Mouse (Mus musculus): ENCODE results near the gene Cnnm4. TPM values are rescaled to one million over a fixed set of nuclear protein-coding genes. Genes with fewer than 3 reads are reported as not detected.

Gene Cnnm4
- polyA plus RNA-seq, 1 experiment: 8.5 TPM

DNA sequence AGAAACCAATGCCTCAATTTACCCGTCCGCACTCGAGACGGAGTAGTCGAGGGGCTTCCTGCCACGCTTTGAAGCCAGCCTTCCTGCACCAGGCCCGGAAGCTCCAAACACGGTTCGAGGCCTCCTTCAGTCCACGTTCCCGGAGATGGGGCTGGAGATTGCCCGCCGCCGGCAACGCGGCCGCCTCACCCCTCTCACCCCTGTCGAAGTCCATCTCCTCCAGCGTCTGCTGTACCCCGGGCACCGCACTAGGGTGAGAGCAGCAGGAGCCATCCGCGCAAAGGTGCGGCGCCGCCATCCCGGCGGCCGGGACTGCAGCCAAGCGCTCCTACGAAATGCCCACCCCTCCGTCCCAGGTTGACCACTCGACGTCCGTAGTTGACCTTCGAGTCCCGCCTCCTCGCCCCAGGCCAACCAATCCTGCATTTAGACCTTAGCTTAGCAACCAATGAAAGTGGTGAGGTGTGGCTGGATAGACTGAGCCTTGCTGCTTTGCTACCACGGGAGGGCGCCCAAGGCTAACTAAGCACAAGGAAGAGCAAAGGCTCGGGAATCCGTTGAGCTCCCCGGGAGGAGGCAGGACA is 75.6 kb downstream of the Cnnm4 start, which contains the start of gene Ankrd39:
Ankrd39 (minus strand) TSS at position 558 of the 584 bp plus-strand sequence.
- H3K4me3 ChIP-seq (ENCODE audit: insufficient read depth, low read length): peak within 1 kb of the TSS; percentile 80
- peaks cover 3% of the 10 kb centered on the region; the same call in 1 of the 2 replicates for H3K4me1 ChIP-seq (ENCODE audit: control insufficient read depth, insufficient read depth, low read length)
- H3K27ac ChIP-seq (ENCODE audit: insufficient read depth, low read depth, low read length): no peak within 1 kb of the TSS
- TF ChIP-seq CTCF (IDR thresholded peaks at IDR 0.05; ENCODE audit: low read depth, low read length) (peak; percentile 77), POLR2A (IDR thresholded peaks at IDR 0.05; ENCODE audit: borderline replicate concordance, low read depth, low read length) (no peak)

DNA sequence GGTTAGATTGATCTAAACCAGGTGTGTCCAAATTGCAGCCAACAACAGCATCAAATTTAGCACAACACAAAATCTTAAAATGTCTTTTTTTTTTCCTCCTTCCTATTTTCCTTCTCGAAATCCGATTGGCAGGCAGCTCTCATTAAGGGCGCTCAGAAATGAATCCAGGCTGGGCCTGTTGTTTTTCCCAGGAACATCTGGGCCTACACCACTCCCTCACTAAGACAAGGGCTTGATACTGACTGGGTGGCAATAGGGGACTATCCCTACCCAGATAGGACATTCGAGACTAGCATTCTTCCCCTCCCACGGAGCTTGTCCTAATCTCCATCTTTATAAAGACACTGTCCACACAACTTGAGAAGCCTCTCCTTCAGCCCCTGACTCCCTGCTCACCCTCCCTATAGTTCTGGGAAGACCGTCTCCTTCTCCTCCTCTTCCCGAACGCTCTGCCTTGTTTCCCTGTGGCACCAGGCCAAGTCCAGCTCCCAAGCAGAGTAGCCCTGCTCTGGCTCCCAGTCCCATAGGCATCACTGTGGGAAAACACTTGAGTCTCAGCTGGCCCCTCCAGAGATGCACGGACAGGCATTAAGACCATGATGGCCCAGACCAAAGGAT is 76.7 kb downstream of the Cnnm4 start:
- TF ChIP-seq POLR2A (IDR thresholded peaks at IDR 0.05; ENCODE audit: borderline replicate concordance, low read depth, low read length) (no peak), CTCF (IDR thresholded peaks at IDR 0.05; ENCODE audit: low read depth, low read length) (no peak)
- Histone ChIP-seq H3K4me3 (ENCODE audit: insufficient read depth, low read length) (no peak overlapping the region), H3K27ac (ENCODE audit: insufficient read depth, low read depth, low read length) (no peak overlapping the region), H3K4me1 (ENCODE audit: control insufficient read depth, insufficient read depth, low read length) (peaks cover 3% of the 10 kb centered on the region; the same call in 1 of the 2 replicates)

DNA sequence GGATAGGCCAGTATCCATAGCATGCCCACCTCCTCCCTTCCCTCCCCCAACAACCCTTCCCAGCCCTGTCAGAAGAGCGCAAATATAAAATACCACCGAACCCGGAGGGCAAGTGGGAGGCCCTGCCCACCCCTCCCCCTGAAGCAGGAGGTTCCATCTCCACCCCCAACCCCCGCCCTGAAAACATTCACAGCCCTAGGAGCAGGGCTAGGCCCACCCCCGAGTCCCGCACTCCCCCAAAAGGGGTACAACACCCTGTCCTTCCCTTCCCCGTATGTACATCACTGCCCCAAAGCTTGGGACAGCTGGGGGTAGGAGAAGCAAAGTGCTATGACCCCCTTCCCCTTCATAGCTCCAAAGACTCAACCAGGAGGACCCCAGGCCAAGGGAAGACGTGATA is 77.4 kb downstream of the Cnnm4 start:
- Histone ChIP-seq H3K27ac (ENCODE audit: insufficient read depth, low read depth, low read length) (no peak overlapping the region), H3K4me1 (ENCODE audit: control insufficient read depth, insufficient read depth, low read length) (peaks cover 3% of the 10 kb centered on the region; the same call in 1 of the 2 replicates), H3K4me3 (ENCODE audit: insufficient read depth, low read length) (no peak overlapping the region)
- TF ChIP-seq POLR2A (IDR thresholded peaks at IDR 0.05; ENCODE audit: borderline replicate concordance, low read depth, low read length) (no peak), CTCF (IDR thresholded peaks at IDR 0.05; ENCODE audit: low read depth, low read length) (no peak)

DNA sequence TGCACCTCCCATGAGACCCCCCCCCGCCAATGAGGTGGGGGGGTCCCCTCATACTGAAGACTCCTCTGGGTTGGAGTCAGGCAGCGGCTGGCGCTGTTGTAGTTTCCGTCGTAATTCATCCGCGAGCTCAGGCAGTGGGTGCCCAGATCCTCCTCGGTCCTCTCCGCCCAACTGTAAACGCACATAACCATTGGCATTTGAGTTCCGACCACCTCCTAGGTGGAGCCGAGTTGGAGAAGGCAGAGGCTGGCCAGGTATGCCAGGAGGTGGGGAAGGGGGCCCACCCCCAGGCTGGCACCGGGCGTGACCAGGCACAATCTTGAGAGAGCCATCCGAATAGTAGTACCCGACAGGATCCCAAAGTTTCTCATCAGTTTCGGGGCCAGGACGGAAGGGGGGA is 78.1 kb downstream of the Cnnm4 start:
- no peak overlapping the region for H3K27ac ChIP-seq (ENCODE audit: insufficient read depth, low read depth, low read length)
- no peak overlapping the region for H3K4me3 ChIP-seq (ENCODE audit: insufficient read depth, low read length)
- TF ChIP-seq POLR2A (IDR thresholded peaks at IDR 0.05; ENCODE audit: borderline replicate concordance, low read depth, low read length) (no peak), CTCF (IDR thresholded peaks at IDR 0.05; ENCODE audit: low read depth, low read length) (no peak)
- H3K4me1 ChIP-seq (ENCODE audit: control insufficient read depth, insufficient read depth, low read length): peaks cover 6% of the 10 kb centered on the region

DNA sequence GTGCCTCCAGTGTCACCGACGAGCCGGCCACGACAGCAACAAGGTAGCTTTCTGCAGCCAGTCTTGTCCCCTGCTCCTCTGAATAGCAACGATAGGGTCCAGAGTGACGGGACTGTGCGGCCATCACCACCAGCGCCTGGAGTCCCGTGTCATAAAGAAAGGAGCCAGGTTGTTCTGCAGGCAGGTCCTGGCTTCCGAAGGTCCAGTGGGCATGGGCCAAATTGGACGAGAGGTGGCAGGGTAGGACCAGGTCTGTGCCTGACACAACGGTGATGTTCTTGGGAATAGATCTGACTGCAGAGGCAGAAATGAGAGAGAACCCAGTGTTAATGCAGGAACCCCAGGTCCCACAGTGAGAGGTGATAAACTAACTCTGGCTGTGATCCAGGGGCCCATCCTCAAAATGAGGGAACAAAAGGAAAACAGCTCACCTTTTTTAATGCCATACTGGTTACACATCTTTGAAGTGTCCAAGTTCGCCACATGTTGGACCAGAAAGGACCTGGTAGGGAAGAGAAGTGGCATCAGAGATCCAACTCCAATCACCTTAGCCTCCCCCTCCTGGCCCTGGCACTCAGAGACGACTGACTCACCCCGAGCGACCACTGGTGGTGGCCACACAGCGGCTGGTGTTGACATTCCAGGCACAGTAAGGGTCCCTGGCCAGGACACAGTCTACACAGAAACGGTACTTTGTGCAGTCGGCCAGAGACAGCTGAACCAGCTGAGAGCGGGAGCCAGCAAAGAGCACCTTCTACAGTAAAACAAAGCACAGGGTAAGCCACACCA is 78.8 kb downstream of the Cnnm4 start:
- no peak overlapping the region for H3K27ac ChIP-seq (ENCODE audit: insufficient read depth, low read depth, low read length)
- TF ChIP-seq CTCF (IDR thresholded peaks at IDR 0.05; ENCODE audit: low read depth, low read length): no peak
- TF ChIP-seq POLR2A (IDR thresholded peaks at IDR 0.05; ENCODE audit: borderline replicate concordance, low read depth, low read length): no peak
- peaks cover 14% of the 10 kb centered on the region for H3K4me1 ChIP-seq (ENCODE audit: control insufficient read depth, insufficient read depth, low read length)
- H3K4me3 ChIP-seq (ENCODE audit: insufficient read depth, low read length): no peak overlapping the region

DNA sequence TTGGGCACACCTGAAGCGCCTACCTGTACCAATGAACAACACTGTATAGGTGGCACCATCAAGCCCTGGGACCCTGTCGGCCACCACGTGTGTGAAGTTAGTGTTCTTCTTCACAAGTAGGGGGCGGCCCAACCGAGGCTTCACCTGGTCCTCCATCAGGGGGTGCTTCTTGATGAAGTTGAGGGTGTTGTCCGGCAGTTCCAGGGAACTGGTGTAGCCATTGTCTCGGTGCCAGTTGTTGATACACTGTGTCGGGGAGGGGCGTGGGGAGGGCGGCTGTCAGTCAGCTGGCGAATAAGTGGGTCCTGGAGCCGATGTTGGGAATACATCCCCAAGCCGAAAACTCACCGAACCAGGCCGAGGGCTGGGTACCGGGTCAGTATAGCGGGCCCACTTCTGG is 80.5 kb downstream of the Cnnm4 start:
- Histone ChIP-seq H3K4me3 (ENCODE audit: insufficient read depth, low read length) (no peak overlapping the region), H3K27ac (ENCODE audit: insufficient read depth, low read depth, low read length) (no peak overlapping the region), H3K4me1 (ENCODE audit: control insufficient read depth, insufficient read depth, low read length) (peaks cover 21% of the 10 kb centered on the region)
- no peak for TF ChIP-seq CTCF (IDR thresholded peaks at IDR 0.05; ENCODE audit: low read depth, low read length)
- no peak for TF ChIP-seq POLR2A (IDR thresholded peaks at IDR 0.05; ENCODE audit: borderline replicate concordance, low read depth, low read length)

DNA sequence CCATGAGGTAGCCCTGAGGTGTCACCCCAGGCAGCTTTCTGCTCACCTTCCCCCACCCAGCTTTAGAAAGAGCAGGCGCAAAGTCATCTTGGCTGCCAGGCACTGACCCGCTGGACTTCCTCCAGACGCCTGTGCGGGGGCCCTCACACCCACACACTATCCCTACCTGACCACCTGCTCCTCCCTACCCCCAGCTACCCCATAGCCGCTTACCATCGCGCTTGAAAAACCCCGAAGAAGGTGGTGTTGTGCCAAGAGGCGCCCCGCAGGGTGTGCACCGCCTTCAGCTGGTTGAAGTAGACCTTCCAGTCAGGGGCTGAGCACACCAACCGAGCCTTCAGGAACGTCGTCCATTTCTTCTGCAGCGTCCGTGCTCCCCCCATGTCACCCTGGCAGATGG is 81.1 kb downstream of the Cnnm4 start:
- TF ChIP-seq POLR2A (IDR thresholded peaks at IDR 0.05; ENCODE audit: borderline replicate concordance, low read depth, low read length): no peak
- peaks cover 21% of the 10 kb centered on the region for H3K4me1 ChIP-seq (ENCODE audit: control insufficient read depth, insufficient read depth, low read length)
- no peak overlapping the region for H3K27ac ChIP-seq (ENCODE audit: insufficient read depth, low read depth, low read length)
- no peak overlapping the region for H3K4me3 ChIP-seq (ENCODE audit: insufficient read depth, low read length)

DNA sequence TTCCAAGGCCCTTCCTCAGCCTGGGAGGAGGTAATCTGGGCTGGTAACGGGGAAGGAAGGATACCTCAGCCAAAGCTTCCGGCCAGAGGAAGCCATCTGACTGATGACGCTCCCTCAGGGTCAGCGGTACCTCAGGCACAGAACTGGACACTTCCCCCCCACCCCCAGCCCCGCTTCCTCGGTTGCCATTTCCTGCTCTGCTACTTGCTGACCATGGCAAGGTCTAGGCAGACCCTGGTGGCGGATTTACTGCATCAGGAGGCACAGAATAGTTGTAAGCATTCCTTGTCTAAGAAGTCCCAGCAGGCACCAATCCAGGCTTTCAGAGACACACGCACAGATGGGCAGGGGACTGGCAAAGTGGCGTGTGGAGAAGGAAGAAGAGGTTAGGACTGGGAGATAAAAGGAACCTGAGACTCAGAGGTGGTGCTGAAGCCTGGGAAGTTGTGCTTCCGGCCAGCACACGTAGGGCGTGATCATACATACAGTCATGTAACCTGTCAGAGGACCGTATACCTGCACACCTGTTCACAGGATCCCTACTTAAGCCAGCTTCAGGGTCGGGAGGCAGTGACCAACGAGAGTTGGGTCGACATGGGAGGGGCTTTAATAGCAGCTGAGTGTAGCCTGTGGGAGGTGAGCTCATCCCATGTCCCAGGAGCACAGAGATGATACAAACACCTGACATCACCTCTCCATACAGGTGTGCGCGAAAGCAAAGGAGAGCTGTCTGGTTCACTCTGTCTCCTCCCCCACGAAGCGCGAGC is 83.4 kb downstream of the Cnnm4 start:
- Histone ChIP-seq H3K4me3 (ENCODE audit: insufficient read depth, low read length) (peak overlapping the region; percentile 12; the same call in 1 of the 2 replicates), H3K27ac (ENCODE audit: insufficient read depth, low read depth, low read length) (0 out of 2 replicates have a peak overlapping the region, but pooled peaks have one; percentile 18), H3K4me1 (ENCODE audit: control insufficient read depth, insufficient read depth, low read length) (peaks cover 24% of the 10 kb centered on the region)
- TF ChIP-seq POLR2A (IDR thresholded peaks at IDR 0.05; ENCODE audit: borderline replicate concordance, low read depth, low read length) (no peak), CTCF (IDR thresholded peaks at IDR 0.05; ENCODE audit: low read depth, low read length) (no peak)

DNA sequence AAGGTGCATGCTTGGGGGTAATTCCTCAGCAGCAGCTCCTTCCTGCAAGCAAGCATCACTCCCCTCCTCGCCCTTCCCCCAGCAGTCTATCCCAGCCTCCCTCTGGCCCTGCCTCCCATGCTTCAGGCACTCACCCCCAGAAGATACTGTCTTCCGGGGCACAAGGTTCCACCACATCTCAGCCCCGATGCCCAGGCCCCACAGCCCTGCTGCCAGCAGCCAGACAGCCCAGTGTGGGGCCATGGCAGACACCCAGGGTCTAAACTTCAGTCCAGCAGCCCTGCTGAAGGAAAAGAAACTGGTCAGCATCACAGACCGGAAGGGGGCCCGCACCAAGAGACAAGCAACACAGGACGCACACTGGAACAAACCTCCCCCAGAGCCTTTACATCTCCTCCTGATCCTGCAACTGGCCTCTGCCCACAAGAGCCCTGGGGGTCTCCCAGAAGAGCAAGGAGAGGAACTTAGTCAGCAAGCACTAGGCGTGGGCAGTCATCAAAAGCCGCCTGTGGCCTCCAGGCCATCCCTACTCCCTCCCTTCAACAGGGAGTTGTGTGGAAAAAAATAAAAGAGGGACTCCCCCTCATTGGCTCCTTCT is 84.5 kb downstream of the Cnnm4 start:
- TF ChIP-seq CTCF (IDR thresholded peaks at IDR 0.05; ENCODE audit: low read depth, low read length) (no peak), POLR2A (IDR thresholded peaks at IDR 0.05; ENCODE audit: borderline replicate concordance, low read depth, low read length) (no peak)
- peaks cover 24% of the 10 kb centered on the region for H3K4me1 ChIP-seq (ENCODE audit: control insufficient read depth, insufficient read depth, low read length)
- peak overlapping the region; percentile 80 for H3K27ac ChIP-seq (ENCODE audit: insufficient read depth, low read depth, low read length)
- peak overlapping the region; percentile 78 for H3K4me3 ChIP-seq (ENCODE audit: insufficient read depth, low read length)
